Mouse (Mus musculus): ENCODE measurements around the gene Ggact.

GRCm38 (mm10) chr14:122823791-122824190, 89.8 kb downstream of the Ggact start:
- TF ChIP-seq POLR2A (IDR thresholded peaks at IDR 0.05; ENCODE audit: insufficient read depth, low read depth, low read length) (no peak), CTCF (IDR thresholded peaks at IDR 0.05; ENCODE audit: insufficient read depth, low read depth, low read length) (no peak)
